Mouse (Mus musculus) megakaryocyte, embryonic 14.5 days (primary cell): Measurements from ENCODE around the gene Slc25a24.

Source experiments
- FLI1 ChIP-seq: IDR thresholded peaks from 2 replicates; pipeline ENCODE4 v1.6.1; 2012; ENCODE audit warnings: low read length, inconsistent platforms, mixed read lengths
- GATA1 ChIP-seq: IDR thresholded peaks from 3 replicates; pipeline ENCODE4 v1.6.1; 2012; ENCODE audit warnings: mixed read lengths, low read length, inconsistent platforms, borderline replicate concordance

- TF ChIP-seq GATA1 (no peak), FLI1 (no peak)
These were observed 3.0 kb upstream of the Slc25a24 start for GRCm38 (mm10) chr3:109119973-109120372.
